Mouse (Mus musculus): ENCODE measurements around the gene Tanc1.

DNA sequence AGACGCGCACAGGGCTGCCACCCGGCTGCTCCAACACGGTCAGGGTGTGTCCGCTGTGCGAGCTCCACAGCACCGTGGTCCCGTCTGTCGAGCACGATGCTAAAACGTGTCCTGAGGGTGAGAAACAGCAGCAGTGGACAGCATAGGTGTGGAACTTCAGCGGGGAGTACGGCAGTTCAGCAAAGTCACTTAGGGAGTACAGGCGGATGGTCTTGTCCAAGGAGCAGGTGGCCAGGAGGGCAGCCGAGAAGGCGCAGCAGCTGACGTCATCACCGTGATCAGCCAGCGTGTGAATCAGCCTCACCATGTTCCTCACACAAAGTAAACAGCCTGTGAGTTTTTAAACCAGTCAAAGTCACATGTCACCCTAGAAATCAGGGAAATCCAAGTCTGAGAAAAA lies 266.4 kb downstream of the Tanc1 start:
- TF ChIP-seq CTCF (IDR thresholded peaks at IDR 0.05; ENCODE audit: low read depth) (no peak), EP300 (IDR thresholded peaks at IDR 0.05; ENCODE audit: low read depth) (no peak)
